Mouse (Mus musculus) heart, adult 2 months (tissue): ENCODE data around the gene Wipf1. TPM values are rescaled to one million over a fixed set of nuclear protein-coding genes. Genes with fewer than 3 reads are reported as not detected.

ENCODE experiments used
- DNase-seq, 2 experiments: peaks; one replicate each; pipeline ENCODE4 v3.0.0; 2021
- H3K27ac ChIP-seq: fragments of 200-600 bp; 2 replicates; pipeline ENCODE4 v1.8.1; 2022
- H3K27me3 ChIP-seq: fragments of 200-500 bp; 2 replicates; pipeline ENCODE4 v1.6.1; 2012; ENCODE audit warnings: mild to moderate bottlenecking, low read length, inconsistent platforms, mixed read lengths; ENCODE audit not compliant: control insufficient read depth, insufficient read depth
- H3K36me3 ChIP-seq: fragments of 200-500 bp; 2 replicates; pipeline ENCODE4 v1.6.1; 2012; ENCODE audit warnings: low read length, inconsistent platforms; ENCODE audit not compliant: control insufficient read depth, insufficient read depth
- H3K4me1 ChIP-seq: fragments of 200-500 bp; 2 replicates; pipeline ENCODE4 v1.6.1; 2011; ENCODE audit warnings: low read length; ENCODE audit not compliant: control insufficient read depth, insufficient read depth
- H3K4me3 ChIP-seq: fragments of 200-600 bp; 2 replicates; pipeline ENCODE4 v1.8.1; 2022
- H3K79me2 ChIP-seq: fragments of 200-500 bp; replicated peaks from 2 replicates; pipeline ENCODE4 v1.6.1; 2012; ENCODE audit warnings: mild to moderate bottlenecking, inconsistent platforms, low read length, moderate library complexity, mixed read lengths; ENCODE audit not compliant: control insufficient read depth, insufficient read depth
- H3K9ac ChIP-seq: fragments of 200-500 bp; 2 replicates; pipeline ENCODE4 v1.6.1; 2012; ENCODE audit warnings: low read depth, mild to moderate bottlenecking, control low read depth, inconsistent platforms, low read length, mixed read lengths
- CTCF ChIP-seq: fragments of 200-600 bp; IDR thresholded peaks from 2 replicates; pipeline ENCODE4 v1.8.1; 2022; ENCODE audit warnings: antibody characterized with exemption, mild to moderate bottlenecking, moderate library complexity
- EP300 ChIP-seq: fragments of 200-500 bp; IDR thresholded peaks from 2 replicates; pipeline ENCODE4 v1.6.1; 2011; ENCODE audit warnings: low read depth, low read length, control low read depth; ENCODE audit not compliant: insufficient read depth
- POLR2A ChIP-seq: fragments of 200-500 bp; IDR thresholded peaks from 2 replicates; pipeline ENCODE4 v1.6.1; 2011; ENCODE audit warnings: mild to moderate bottlenecking, low read depth, low read length, control low read depth; ENCODE audit not compliant: insufficient read depth
- WGBS: fragments of 180-500 bp; shearing (Covaris S2); methylation state at CpG from one replicate; pipeline ENCODE4 v1.1.7; 2018; 5-methylcytosine and 5-hydroxymethylcytosine counted together
- intact Hi-C: fragments of 180-260 bp; cut with DNase I; formaldehyde crosslinking; loops from one replicate; pipeline ENCODE4 v1.15.1; 2025
- long read RNA-seq: library from polyadenylated mRNA; stranded (forward); transcript quantifications from one replicate; pipeline ENCODE4 v2.0.0, GENCODE M21; 2021
- polyA plus RNA-seq: library from polyadenylated mRNA; depleted of rRNA; stranded (reverse); fragments of >200 nt; gene quantifications from 2 replicates; pipeline ENCODE4 v1.2.3, GENCODE M21; 2012; rRNA removed
- total RNA-seq, 2 experiments: library from RNA; stranded (reverse); gene quantifications; 2 replicates each; pipeline ENCODE4 v1.2.3; 2021

Gene Wipf1
- total RNA-seq (10 to 100 TPM; 12.9 to 17.0 TPM), polyA plus RNA-seq (6.0 and 6.6 TPM in 2 replicates)
- long read RNA-seq, full-length matches to known transcripts, result 7 of 13 reads
- long read RNA-seq, partial matches to known transcripts, result 2 of 13 reads
- long read RNA-seq, other reads (novel, unspliced or antisense), result 4 of 13 reads

DNA sequence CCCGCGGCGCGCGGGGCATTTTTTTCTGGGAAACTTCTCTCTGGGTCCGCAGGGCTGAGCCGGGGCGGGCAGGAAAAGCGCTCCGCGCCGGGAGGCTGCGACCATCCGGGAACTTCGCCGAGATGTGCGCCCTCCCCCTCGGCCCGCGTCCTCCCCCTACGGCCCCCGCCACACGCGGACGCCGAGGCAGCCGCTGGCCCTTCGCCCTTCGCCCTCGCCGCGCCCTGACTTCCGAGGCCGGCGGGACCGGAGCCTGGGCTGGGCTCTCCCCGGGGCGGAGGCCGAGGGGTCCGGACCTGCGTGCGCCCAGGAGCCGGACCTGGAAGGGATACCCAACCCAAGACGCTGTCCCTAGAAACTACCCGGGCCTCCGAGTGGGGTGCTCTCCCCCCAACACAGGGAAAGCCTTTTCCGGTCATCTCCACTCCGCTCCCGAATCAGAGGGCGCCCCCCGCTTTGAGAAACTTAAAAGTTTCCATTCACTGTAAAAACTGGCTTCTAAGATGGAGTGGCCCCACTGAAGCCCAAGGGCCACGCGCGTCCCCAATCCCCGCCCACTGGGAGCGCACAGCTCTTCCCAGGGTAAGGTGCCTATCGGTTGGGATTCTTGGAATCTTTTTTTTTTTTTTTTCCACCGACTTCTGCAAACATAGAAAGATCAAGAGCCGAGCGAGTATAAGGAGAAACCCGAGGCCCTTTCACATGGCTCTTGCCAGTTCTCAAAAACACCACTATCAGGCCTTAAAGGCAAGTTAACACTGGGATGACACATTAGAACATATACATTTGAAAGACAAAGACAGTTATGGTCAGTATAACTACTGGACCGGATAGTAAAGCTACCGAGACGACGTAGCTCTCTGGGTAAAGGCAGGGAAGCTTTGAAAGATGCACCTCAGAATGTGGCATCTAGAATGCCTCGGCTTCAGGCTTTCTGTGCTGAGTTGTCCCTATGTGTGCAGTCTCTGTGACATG lies at the start of gene Wipf1:
TSS of gene Wipf1 (minus strand) at position 379 of the 975 bp plus-strand sequence.
- intact Hi-C loops, result loop anchor here (2.0 kb wide), 1 partner anchor 37 kb away; no protein-coding TSS in a partner anchor
- 4% methylated on average over 65 of the region's 66 CpGs for WGBS

DNA sequence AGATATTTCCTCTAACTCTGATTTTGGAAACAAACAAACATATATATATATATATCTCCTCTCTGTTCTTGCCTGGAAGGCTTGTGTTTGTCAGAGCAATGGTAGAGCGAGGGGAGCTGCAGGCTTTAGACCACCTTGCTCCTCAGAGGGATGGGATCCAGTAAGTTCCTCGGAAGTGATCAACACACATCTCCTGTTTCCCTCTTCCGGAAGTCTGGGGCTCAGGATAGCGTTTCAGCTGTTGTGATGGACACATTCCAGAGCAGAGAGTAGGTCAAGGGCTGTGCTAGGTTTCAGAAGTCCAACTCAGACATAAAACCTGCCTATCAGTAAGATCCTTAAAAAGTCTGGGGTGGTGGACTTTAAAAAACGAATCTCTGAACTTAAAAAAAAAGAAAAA lies 49.6 kb upstream of the Wipf1 start:
- TF ChIP-seq CTCF (no peak), EP300 (no peak), POLR2A (no peak)
- Histone ChIP-seq H3K79me2 (no peaks in the 10 kb centered on the region), H3K27me3 (no peaks in the 10 kb centered on the region), H3K36me3 (no peaks in the 10 kb centered on the region), H3K4me3 (no peak overlapping the region), H3K4me1 (no peaks in the 10 kb centered on the region), H3K9ac (no peak overlapping the region), H3K27ac (no peak overlapping the region)
- DNase-seq, result no peak
- intact Hi-C loops, result no loop called here
- WGBS, result 33% methylated on average over 5 of the region's 5 CpGs

More for the DNA sequence above, at the start of gene Wipf1:
- Histone ChIP-seq H3K27me3 (0 out of 2 replicates have a peak, but pooled peaks cover 2% of the 10 kb centered on the region), H3K36me3 (no peaks in the 10 kb centered on the region; the same call in 1 of the 2 replicates), H3K4me3 (peak within 1 kb of the TSS; percentile 86), H3K4me1 (peaks cover 16% of the 10 kb centered on the region), H3K9ac (peak within 1 kb of the TSS; percentile 97), H3K27ac (peak within 1 kb of the TSS; percentile 77), H3K79me2 (no peaks in the 10 kb centered on the region; the same call in none of the 2 replicates)
- DNase-seq, result peak; percentile 92 to 93
- TF ChIP-seq POLR2A (peak; percentile 2; the same call in 1 of the 2 replicates), EP300 (no peak), CTCF (no peak)

DNA sequence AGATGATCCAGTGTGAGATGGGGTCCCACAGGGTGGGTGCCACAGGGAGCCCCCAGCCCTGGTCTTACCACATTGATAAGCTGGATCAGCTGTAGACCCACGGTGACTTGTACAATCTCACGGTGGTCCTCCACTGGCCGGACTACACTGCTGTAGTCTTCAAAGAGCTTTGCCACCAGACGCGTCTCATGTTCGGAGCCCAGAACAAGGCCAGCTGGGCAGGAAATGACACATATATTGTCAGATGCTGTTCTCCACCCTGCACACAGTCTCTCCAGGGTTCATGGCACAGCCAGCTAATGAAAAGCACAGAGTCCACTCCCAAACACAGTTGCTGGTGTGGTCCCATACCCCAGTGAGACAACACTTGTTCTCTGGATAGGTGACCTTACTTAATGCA lies 44.9 kb upstream of the Wipf1 start:
- Histone ChIP-seq H3K9ac (no peak overlapping the region), H3K27ac (no peak overlapping the region), H3K4me1 (no peaks in the 10 kb centered on the region), H3K27me3 (no peaks in the 10 kb centered on the region), H3K36me3 (no peaks in the 10 kb centered on the region), H3K79me2 (no peaks in the 10 kb centered on the region), H3K4me3 (no peak overlapping the region)
- TF ChIP-seq CTCF, result no peak
- no peak for TF ChIP-seq EP300
- no peak for TF ChIP-seq POLR2A
- DNase-seq, result no peak
- 45% methylated on average over 6 of the region's 6 CpGs for WGBS
- intact Hi-C loops, result no loop called here

DNA sequence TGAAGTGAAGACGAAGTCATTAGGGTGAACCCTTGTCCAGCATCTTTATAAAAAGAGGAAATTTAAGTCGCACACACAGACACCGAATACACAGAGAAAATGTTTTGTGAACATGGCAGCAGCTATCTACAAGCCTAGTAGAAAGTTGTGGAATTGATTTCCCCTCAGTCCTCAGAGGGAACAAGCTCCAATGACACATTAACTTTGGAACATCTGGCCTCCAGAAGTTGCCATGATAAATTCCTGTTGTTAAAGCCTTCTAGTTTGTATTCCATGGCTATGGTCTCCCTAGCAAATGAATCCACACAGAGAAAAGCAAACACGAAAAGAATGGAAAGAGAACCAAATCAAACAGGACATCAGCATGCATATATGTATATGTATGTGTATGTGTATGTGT lies 44.0 kb upstream of the Wipf1 start:
- H3K36me3 ChIP-seq, result no peaks in the 10 kb centered on the region
- no peak overlapping the region for H3K27ac ChIP-seq
- 81% methylated on average over 4 of the region's 4 CpGs for WGBS
- no peak overlapping the region for H3K9ac ChIP-seq
- intact Hi-C loops, result no loop called here
- H3K27me3 ChIP-seq, result no peaks in the 10 kb centered on the region
- no peaks in the 10 kb centered on the region for H3K79me2 ChIP-seq
- no peak for TF ChIP-seq EP300
- TF ChIP-seq POLR2A, result no peak
- no peak for TF ChIP-seq CTCF
- no peaks in the 10 kb centered on the region for H3K4me1 ChIP-seq
- no peak for DNase-seq
- H3K4me3 ChIP-seq, result no peak overlapping the region

DNA sequence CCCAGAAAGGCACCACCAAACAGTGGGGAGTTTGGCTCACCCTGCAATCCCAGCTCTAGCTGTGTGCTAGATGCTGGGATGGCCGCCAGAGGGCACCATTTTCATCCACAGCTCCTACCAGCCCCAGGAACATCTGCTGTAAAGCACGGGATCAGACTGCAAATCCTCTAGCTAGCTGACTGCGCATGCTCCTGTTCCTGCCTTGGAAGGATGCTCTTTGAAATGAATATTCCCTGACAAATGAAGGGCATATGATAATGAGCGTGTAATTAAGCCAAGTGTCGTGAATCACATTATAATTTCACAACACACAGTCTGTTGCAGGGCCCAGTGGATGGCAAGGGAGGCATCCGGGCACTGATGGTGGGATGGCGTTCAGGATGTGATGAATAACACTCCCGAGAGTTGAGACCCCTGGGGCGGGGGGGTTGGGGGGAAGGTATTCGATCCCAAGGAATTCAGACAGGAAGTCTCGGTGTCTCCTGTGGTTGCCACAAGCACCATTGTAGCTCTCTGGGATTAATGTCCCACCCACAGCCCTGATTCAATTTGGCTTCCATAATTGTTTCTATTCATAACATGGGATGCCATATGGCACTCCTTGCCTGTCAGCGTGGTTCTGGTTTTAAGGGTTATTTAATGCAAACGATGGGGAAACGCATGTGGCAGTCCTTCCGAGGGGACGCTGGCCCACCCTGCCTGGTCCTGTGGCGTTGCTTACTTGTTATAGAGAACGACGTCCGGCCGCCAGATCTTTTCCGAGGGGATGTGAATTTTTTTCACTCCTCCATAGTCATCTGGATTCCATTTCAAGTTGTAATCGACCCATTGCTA lies 43.2 kb upstream of the Wipf1 start:
- Histone ChIP-seq H3K27me3 (no peaks in the 10 kb centered on the region), H3K4me3 (no peak overlapping the region), H3K9ac (no peak overlapping the region), H3K79me2 (no peaks in the 10 kb centered on the region), H3K4me1 (no peaks in the 10 kb centered on the region), H3K27ac (no peak overlapping the region), H3K36me3 (no peaks in the 10 kb centered on the region)
- intact Hi-C loops, result no loop called here
- peak; percentile 65 to 71 for DNase-seq
- TF ChIP-seq POLR2A (no peak), CTCF (peak; percentile 93), EP300 (0 out of 2 replicates have a peak, but pooled peaks have one; percentile 26)
- 40% methylated on average over 23 of the region's 23 CpGs for WGBS
